Mouse (Mus musculus): Measurements from ENCODE around the gene Maml3. TPM values are rescaled to one million over a fixed set of nuclear protein-coding genes. Genes with fewer than 3 reads are reported as not detected.

Maml3 gene
- total RNA-seq, 2 experiments from 2014 or later, result 3.3 to 3.5 TPM

DNA sequence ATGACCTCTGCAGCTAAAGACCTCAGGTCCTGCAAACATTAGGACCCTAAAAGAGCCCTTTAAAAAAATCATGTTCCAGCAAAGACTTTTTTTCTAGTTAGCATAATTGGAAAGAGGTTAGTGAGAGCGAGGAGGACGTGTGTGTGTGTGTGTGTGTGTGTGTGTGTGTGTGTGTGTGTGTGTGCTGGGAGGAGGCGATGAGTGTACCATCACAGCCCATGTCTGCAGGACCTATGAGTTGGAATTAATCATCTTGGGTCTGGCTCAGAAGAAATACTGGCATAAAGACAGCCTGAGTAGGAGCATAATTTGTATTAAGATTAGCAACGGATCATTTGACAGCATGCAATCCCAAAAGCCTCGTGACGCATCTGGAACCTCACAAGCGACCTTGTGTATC lies 251.3 kb downstream of the Maml3 start:
- no peak for DNase-seq

DNA sequence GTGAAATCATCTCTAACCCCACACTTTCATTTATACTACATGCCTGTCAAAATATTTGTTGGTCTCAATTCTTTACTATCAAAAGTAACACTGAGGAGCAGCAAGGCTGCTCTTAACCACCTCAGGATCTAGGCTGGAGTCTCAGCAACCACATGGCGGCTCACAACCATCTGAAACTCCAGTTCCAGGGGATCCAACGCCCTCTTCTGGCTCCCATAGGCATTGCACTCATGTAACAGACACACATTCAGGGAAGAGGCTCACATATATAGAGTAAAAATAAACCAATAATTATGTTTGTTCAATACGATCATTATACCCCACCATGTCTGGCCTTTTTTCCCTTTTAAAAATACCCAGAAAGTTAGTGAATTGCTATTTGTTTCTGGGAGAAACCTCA lies 252.2 kb downstream of the Maml3 start:
- no peak for DNase-seq
- intact Hi-C loops (cut with DNase I; ENCODE audit: low total_unique reads), result no loop called here

More for the DNA sequence above, 251.3 kb downstream of the Maml3 start:
- intact Hi-C loops (cut with DNase I; ENCODE audit: low total_unique reads), result no loop called here

DNA sequence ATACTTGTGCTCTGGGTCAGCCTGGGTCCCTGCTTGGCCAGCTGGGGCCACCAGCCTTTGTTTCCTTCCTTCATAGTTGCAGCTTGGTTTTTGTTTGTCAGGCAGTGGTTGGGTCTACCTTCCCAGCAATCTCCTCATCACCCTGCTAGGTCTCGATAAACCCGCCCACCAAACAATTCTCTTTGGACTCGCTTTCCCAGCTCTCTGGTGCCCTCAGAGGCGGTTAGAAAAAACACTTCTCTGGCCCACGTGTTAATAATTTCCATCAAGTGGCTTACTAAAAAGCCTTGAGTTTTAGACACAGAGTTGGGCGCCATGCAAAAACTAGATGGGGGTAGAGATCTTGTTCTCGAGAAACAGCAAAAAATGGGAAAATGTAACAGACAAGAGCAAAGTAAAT lies 253.3 kb downstream of the Maml3 start:
- no peak for DNase-seq
- intact Hi-C loops (cut with DNase I; ENCODE audit: low total_unique reads), result no loop called here

DNA sequence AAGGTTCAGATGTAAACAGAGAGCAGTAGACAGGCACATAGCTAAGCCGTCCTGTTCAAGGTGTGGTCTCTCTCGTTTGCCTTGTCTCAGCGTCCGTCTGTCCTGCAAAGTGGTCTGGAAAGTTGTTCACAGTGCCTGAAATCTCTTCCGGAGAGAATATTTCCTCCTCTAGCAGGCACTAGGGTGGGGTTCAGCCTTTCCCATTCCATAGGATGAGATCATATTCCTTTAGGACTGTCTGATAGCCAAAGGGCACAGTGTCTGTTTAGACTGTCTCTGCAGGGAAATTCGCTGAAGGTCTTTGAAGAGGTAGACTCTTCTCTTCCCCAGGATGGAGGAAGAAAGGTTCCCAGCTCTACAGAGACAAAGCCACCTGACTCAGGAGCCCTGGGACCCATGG lies 255.4 kb downstream of the Maml3 start:
- intact Hi-C loops (cut with DNase I; ENCODE audit: low total_unique reads), result no loop called here
- no peak for DNase-seq

DNA sequence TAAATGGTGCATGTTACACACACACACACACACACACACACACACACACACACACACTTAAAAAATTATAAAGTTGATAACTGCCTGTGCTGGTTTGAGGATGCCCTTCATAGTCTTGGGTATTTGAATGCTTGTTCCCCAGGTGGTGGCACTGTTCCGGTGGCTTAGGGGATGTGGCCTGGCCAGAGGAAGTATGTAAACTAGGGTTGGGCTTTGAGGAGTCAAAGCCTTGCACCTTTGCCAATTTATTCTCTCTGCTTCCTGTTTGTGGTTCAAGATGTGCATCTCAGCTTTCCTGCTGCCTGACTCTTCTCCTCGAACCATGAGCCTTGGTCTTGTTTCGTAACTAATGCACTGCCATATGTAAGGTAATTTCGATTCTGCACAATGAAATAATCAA lies 257.6 kb downstream of the Maml3 start:
- DNase-seq, result no peak
- intact Hi-C loops (cut with DNase I; ENCODE audit: low total_unique reads), result no loop called here

DNA sequence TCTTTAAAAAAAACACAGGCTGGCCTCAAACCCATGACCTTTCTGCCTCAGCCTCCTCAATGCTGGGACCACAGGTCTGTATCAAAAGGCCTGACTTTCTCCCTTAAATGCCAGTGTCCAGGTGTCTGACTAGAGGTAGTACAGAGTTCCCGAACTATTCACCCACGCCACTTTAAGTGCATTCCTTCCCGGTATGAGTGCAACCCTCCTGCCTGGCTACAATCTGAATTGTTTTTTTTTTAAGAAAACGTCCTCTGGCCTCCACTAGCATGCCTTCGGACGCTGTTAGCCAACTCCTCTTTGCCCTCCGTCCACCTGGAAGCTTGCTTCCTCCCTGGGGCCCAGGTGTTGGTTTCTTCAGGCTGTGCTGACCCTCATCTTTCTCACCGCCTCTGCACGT lies 260.6 kb downstream of the Maml3 start:
- intact Hi-C loops (cut with DNase I; ENCODE audit: low total_unique reads), result no loop called here
- DNase-seq, result no peak

DNA sequence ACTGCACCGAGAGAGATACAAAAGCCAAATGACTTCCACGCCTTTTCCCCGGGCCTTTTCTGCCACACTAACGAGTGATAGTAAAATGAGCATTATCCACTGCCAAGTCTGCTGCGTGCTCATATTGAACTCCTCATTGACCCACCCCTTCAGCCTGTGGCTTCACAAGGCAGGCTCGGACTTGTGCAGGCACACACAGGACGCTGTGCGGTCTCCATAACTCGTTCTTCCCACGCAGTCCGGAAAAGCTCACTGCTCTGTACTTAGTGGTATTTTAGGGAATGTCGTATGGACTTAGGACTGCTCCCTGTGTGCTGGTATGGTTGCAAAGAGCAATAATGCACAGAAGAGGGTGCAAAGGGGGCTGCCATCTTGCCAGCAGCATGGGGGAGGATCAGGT lies 262.7 kb downstream of the Maml3 start:
- intact Hi-C loops (cut with DNase I; ENCODE audit: low total_unique reads), result no loop called here
- no peak for DNase-seq

DNA sequence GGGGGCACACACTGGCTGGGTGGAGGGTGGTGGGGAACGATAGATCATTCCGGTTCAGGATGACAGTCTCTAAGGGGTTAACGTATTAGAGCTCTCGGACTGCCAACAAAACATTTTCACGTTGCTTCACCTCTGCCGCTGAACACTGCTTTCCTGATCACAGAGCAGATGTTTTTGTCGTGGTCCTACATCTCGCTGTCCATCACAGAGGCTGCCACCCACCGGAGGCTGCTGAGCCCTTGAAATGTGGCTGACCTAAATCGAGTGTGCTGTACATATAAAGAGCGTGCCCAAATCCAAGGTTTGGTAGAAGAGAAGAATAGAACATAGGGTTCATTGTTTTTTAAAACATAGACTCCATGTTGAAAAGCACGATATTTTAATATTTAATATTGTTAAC lies 263.3 kb downstream of the Maml3 start:
- DNase-seq, result no peak
- intact Hi-C loops (cut with DNase I; ENCODE audit: low total_unique reads), result no loop called here

DNA sequence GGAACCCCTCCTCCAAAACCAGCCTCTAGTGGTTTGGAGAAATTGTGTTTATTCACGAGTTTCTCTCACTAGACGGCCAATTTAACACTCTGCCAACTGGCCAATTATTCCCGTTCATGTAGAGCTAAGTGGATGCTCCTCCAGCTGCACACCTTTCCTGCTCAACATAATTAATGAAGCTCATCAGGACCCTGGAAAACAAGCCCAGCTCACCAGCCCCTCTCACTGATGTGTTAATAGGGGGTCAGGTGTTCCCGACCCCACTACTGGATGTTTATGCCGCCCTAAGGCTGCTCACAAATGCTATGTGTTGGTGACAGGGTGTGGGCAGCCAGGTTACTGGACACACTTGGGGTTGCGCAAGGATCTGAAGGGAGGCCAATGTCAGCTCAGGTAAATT lies 263.7 kb downstream of the Maml3 start:
- no peak for DNase-seq
- intact Hi-C loops (cut with DNase I; ENCODE audit: low total_unique reads), result no loop called here

DNA sequence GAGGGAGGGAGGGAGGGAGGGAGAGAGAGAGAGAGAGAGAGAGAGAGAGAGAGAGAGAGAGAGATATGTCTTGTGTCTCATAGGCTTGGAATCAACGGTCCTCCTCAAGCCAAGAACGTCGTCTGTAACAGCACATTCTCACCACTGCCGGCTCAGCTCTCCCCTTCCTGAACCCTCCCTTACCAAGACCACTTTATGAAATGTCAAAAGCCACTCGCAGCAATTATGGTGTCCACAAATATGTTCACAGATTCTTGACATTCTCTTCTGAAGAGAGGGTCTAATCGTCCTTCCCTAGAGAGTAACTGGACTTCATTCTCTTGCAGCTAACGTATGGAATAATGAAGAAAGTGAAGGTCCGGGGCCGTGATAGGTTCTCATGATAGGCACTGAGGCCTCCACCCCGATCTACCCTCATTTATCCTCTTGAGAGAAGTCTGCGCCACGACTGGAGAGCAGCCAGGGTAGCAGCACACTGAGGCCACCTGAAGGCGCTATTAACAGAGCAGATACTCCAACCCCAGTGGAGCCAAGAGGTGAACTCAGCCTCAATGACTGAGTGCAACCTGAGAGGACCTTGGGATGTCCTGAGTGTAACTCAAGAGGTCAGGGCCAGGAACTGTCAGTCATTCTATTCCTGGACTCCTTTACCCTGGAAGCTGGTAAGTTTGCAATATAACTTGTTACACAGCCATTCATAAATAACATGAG lies 264.6 kb downstream of the Maml3 start:
- peak; percentile 49 for DNase-seq
- intact Hi-C loops (cut with DNase I; ENCODE audit: low total_unique reads), result no loop called here

DNA sequence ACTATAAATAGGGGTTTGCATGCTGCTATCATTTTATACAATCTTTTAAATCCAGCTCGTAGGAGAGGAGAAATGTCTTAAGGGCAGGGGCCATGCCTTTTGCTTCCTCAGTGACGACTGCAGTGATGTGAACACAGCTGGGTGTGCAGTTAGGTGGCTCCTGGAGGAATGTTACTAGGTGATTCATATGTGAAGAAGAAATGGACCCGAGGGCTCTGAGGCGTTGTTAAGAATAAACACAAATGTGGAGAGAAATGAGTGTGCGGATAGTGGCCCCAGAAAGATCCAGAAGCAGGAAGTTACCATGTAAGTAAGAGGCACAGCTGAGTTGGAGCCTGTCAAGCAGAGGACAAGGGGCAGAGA lies 265.5 kb downstream of the Maml3 start:
- intact Hi-C loops (cut with DNase I; ENCODE audit: low total_unique reads), result no loop called here
- DNase-seq, result no peak

DNA sequence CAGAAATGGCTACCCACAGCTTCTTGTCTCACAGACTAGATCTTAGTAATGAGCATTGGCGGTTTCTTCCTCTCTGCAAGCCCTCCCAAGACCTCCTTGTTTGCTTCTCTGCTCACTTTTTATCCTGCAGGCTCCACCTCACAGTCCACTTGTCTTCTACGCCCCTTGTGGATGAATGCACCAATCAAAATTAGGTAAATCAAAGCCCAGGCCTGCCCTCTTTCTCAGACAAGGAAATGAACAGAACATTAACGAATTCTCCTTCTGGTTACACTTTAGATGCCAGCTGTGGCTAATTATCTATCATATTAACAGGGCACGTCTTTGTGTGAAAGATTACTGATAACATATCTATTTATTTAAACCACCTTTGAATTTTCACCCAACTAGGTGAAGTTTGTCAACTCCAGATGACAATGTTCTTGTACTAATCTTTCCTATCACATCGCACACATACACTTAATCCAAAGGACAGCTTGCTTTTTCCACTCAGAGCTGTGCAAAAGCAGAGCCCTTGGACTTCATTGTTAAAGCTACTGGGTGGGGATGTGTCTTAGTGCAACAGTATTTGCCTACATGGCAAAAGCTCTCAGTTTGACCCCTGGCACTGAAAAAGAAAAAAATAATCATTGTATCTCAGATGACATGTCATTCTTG lies 266.1 kb downstream of the Maml3 start:
- no peak for DNase-seq
- intact Hi-C loops (cut with DNase I; ENCODE audit: low total_unique reads), result no loop called here

DNA sequence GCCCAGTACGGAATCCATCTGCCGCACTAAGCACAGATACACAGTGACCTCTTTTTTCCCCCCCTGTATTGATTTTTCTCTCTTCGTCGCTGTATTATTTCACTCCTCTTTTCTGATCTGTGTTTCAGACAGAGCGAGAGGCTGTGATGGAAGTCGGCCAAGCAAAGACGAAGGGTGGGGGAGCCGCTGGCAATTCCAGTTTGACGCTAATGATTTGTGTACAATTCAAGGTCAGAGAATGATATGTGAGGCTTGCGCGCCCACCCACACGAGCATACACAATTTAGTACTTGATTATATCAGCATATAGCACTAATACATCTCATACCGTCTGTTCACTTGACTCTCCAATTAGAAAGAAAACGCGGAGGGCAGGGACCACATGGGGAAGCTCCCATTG lies 271.9 kb downstream of the Maml3 start:
- intact Hi-C loops (cut with DNase I; ENCODE audit: low total_unique reads), result no loop called here
- DNase-seq, result no peak

DNA sequence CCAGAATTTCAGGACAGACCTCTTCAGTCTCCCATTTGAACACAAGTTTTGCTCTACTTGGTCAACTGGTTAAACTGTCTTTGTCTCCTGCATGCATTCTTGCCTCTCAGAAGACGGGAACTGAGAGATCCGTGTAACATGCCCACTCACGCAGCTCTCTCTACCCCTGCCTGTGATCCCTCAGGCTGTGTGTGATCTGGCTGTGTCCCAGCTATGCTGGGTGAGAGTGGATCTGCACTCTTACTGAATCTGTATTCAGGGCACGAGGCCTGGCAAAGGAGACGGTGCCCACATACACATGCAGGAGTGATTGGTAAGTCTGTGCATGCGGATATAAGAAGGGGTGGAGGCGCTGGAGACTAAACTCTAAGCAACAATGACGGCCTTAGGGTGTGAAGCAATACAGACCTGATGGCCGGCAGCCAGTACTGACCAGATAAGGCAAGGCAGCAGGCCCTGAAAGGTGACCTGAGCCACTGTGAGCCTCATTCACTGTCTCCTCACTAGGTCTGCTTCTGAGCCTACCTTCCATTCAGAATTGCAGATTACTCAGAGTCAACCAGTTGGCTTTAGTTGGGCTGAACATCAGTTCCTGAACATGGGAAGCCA lies 274.0 kb downstream of the Maml3 start:
- intact Hi-C loops (cut with DNase I; ENCODE audit: low total_unique reads), result no loop called here
- no peak for DNase-seq

DNA sequence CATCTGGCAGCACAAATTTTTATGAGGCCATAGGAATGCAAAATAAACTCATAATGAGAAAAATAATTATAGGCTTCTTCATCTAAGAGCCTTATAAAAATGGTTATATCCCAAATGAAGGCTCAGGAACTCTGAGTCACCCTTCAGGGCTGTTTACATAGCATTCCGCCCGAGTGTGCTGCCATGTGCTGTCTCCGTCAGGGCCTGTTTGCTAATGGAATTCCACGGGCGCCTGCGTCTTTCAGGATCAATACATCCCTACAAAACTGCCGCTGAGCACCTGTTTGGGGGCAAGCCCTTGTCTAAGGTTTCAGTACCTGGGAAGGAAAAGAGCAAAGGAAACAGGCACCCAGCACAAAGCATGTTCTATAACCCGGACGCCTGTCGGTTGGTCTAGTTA lies 279.3 kb downstream of the Maml3 start:
- intact Hi-C loops (cut with DNase I; ENCODE audit: low total_unique reads), result no loop called here
- DNase-seq, result no peak

DNA sequence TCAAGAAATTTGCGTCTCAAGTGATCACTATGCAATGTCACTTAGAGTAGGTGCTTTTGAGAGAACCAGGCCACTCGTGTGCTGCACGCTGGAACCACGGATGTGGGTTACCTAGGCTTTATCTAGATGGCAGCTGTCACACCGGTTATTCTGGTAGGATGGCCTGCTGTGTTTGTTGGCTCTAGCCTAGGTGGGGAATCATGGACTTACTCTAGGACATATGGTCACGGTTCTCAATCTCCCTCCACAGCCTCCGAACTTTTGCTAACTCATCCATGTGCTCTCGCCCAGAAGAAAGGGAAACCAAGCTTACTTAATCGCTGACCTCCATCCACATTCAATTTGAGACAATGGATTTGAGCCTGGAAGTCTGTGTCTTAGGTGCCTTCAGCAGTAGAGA lies 280.4 kb downstream of the Maml3 start:
- DNase-seq, result no peak
- intact Hi-C loops (cut with DNase I; ENCODE audit: low total_unique reads), result no loop called here

DNA sequence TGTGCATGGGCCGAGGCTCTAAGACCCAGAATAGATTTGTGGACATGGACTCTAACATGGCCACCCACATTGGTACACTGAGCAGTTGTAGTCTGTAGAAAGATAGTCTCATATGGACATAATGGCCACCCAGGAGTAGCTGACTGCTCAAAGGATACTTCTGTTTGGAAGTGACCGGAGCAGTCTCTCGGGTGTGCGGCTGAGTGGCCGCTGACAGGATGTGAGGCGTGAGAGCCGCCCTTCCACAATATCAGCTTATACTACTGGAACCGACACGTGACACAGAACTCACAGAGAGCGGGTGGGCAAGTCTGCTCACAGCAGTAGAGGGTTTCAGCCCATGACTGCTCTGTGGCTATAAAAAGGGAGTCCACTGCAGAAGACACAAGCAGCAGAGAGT lies 283.3 kb downstream of the Maml3 start:
- no peak for DNase-seq
- intact Hi-C loops (cut with DNase I; ENCODE audit: low total_unique reads), result no loop called here

DNA sequence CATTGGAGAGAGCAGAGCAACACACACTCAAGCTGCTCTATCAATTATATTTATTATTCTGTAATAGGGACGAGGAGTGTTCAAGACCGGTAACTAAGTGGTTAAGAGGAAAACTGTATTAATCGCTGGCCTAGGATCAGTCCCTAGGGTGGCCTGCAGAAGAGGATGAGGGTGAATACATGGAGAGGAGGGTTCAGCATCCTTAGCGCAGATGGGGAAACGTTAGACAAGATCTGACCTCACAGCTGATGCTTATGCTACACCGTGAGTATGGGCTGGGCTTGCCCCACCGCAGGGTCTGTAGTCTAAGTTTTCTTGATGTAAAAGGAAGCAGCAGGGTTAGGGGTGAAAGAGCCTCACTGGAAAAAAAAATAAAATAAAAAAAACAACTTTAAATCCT lies 285.8 kb downstream of the Maml3 start:
- no peak for DNase-seq
- intact Hi-C loops (cut with DNase I; ENCODE audit: low total_unique reads), result no loop called here

DNA sequence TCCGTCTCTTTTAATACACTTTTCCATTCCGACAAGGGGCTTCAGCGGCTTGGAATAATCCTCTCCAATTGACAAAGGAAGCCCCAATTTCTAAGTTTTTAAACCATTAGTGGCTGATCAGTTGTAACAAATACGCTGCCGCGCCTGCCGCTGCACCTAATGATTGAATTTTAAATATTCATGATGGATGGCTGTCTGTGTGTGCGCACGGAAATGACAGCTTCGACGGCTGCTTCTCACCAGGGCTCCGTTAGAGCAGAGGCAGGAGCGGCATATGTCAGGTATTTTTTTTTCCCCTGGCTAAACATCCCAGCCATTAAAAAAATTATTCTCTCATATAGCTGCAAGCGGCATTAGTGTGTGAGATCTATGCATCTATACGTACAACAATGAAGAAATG lies 287.0 kb downstream of the Maml3 start:
- DNase-seq, result no peak
- intact Hi-C loops (cut with DNase I; ENCODE audit: low total_unique reads), result no loop called here

DNA sequence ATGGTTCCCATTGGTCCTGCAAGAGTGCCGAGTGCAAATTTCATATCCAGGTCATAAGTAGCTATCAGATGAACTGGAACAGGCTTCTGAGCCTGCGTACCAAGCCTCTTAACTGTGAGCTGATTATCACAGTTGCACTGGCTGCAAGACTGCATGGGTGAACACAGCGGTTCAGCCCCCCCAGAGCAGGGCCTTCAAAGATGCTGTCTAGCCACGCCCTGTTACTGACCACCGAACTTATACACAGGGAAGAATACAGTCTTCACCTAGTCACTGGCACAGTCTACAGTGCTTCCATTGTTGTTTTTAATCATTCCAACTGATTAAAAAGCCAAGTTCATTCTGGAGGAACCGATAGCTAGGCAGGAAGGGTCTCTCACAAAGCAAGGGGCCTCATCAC lies 287.5 kb downstream of the Maml3 start:
- no peak for DNase-seq
- intact Hi-C loops (cut with DNase I; ENCODE audit: low total_unique reads), result no loop called here

DNA sequence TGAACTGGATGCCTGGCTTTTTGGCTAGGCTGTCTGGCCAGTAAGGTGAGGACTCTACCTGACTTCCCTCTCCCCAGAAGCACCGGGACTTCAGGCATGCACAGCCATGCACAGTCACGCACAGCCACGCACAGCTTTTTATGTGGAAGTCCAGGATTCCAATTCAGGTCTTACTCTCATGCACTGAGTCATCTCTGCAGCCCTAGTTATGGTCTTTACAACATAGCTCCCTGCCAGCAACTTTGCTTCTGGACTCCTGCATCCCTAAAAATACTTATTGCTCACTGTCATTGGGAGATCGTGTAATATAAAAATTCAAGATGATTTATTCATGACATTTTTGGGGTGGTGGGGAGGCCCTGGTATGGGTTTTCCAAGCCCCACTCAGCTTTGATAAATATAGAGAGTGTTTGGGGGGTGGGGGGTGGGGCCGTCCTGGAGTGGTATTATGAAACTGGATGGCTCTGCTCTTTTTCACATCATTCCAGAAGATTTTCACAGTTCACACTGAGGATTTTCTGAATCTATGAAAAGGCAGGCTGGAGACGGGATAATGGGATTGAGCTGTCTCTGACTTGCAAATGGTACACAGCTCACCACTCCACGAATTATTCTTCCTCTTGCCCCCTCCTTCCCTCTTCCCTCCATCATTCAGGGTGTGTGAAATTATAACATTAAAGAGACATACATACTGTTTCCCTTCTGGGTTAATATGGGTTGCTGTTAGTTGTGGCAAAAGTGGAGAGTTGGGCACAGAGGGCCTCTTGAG lies 288.2 kb downstream of the Maml3 start:
- intact Hi-C loops (cut with DNase I; ENCODE audit: low total_unique reads), result no loop called here
- no peak for DNase-seq

All from gastrocnemius, postnatal 14 days (tissue).